Mouse (Mus musculus): ENCODE measurements around the gene Gap43. TPM values are rescaled to one million over a fixed set of nuclear protein-coding genes. Genes with fewer than 3 reads are reported as not detected.

The Gap43 gene
- polyA plus RNA-seq, 1 experiment from 2014 or later = 135 TPM

DNA sequence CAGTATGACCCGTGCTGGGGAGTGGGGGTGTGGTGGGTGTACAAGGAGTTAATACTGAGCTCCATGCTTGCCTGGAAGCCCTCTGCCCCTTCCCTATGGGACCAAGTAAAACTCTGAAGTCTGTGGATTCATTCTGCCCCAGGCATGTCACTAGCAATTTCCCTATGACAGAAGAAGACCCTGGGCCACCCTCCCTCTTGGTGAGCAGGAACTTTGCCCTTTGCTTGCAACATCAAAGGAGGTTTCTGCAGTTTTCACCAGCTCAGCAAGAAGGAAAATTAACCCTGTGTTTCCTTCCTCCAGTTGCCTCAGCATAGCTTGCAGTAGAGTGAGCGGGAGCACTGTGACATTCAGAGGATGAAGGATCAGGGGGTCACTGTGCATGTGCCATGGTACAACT, 3.8 kb downstream of the Gap43 start:
- Histone ChIP-seq H3K9me3 (no peaks in the 10 kb centered on the region), H3K27ac (replicated peaks) (0 out of 2 replicates have a peak overlapping the region, but pooled peaks have one; percentile 10), H3K4me3 (peak overlapping the region; percentile 2; the same call in 1 of the 2 replicates), H3K4me1 (peaks cover 62% of the 10 kb centered on the region), H3K36me3 (replicated peaks) (no peaks in the 10 kb centered on the region), H3K27me3 (replicated peaks; ENCODE audit: low read depth, poor library complexity, severe bottlenecking) (no peaks in the 10 kb centered on the region)
- 11% methylated on average over 2 of the region's 2 CpGs for WGBS
- DNase-seq (ENCODE audit: low spot score) = peak; percentile 80

GRCm38 (mm10) chr16:42332321-42332720, 8.1 kb downstream of the Gap43 start:
- no peak overlapping the region for H3K4me3 ChIP-seq
- H3K36me3 ChIP-seq (replicated peaks) = 0 out of 2 replicates have a peak, but pooled peaks cover 4% of the 10 kb centered on the region
- no peaks in the 10 kb centered on the region for H3K27me3 ChIP-seq (replicated peaks; ENCODE audit: low read depth, poor library complexity, severe bottlenecking)
- peak; percentile 48 for DNase-seq (ENCODE audit: low spot score)
- WGBS = 37% methylated on average over 4 of the region's 4 CpGs
- peaks cover 29% of the 10 kb centered on the region for H3K4me1 ChIP-seq
- H3K9me3 ChIP-seq = no peaks in the 10 kb centered on the region
- H3K27ac ChIP-seq (replicated peaks) = peak overlapping the region; percentile 40; the same call in 1 of the 2 replicates

GRCm38 (mm10) chr16:42326191-42326590, 14.3 kb downstream of the Gap43 start:
- H3K27me3 ChIP-seq (replicated peaks; ENCODE audit: low read depth, poor library complexity, severe bottlenecking) = no peaks in the 10 kb centered on the region
- H3K36me3 ChIP-seq (replicated peaks) = 0 out of 2 replicates have a peak, but pooled peaks cover 3% of the 10 kb centered on the region
- WGBS = 85% methylated on average over 2 of the region's 2 CpGs
- no peak overlapping the region for H3K4me3 ChIP-seq
- no peaks in the 10 kb centered on the region for H3K9me3 ChIP-seq
- DNase-seq (ENCODE audit: low spot score) = no peak
- H3K27ac ChIP-seq (replicated peaks) = no peak overlapping the region
- no peaks in the 10 kb centered on the region for H3K4me1 ChIP-seq

DNA sequence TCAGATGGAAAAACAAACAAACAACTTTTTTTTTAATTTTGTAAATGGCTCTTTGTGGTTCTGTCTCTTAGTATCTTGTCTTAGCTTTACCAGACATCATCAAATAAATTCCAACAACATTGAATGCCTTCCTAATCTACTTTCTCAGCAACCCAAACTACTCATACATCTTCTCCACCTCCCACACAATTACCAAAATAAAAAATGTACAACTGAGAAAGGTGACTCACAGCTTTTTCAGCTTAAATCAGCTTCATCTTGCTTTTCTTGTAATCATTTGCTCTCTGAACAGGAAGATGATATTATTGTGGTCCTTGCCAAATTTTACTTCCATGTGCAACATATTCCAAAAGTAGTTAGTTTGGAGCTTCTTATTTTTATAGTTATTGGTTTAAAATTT, 14.9 kb downstream of the Gap43 start:
- H3K4me1 ChIP-seq = no peaks in the 10 kb centered on the region
- no peak overlapping the region for H3K27ac ChIP-seq (replicated peaks)

DNA sequence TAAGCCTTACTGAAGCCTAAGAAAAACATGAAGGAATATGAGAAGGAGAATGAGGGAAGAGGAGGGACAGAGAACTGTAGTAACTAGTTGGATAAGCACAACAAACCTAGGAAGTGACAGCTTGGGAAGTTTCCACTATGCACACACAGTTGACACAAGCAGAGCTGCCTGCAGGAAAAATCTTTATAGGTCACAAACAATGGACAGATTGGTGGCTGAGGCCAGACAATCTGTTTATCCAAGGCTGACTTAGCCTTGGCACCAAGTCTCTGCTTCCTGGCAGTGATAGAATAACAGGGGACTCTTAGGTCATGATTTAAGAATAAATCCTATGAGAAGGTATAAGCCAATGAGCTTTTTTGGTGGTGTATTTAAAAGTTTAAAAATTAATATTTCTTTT, 20.6 kb downstream of the Gap43 start:
- Histone ChIP-seq H3K27ac (replicated peaks) (no peak overlapping the region), H3K36me3 (replicated peaks) (no peaks in the 10 kb centered on the region), H3K27me3 (replicated peaks; ENCODE audit: low read depth, poor library complexity, severe bottlenecking) (no peaks in the 10 kb centered on the region), H3K4me1 (no peaks in the 10 kb centered on the region), H3K4me3 (no peak overlapping the region), H3K9me3 (no peaks in the 10 kb centered on the region)
- no peak for DNase-seq (ENCODE audit: low spot score)

More for the DNA sequence above, 14.9 kb downstream of the Gap43 start:
- Histone ChIP-seq H3K36me3 (replicated peaks) (no peaks in the 10 kb centered on the region), H3K4me3 (no peak overlapping the region), H3K27me3 (replicated peaks; ENCODE audit: low read depth, poor library complexity, severe bottlenecking) (no peaks in the 10 kb centered on the region), H3K9me3 (no peaks in the 10 kb centered on the region)
- DNase-seq (ENCODE audit: low spot score) = no peak

- H3K36me3 ChIP-seq (replicated peaks) = no peaks in the 10 kb centered on the region
- H3K27ac ChIP-seq (replicated peaks) = no peak overlapping the region
- no peaks in the 10 kb centered on the region for H3K9me3 ChIP-seq
- no peak overlapping the region for H3K4me3 ChIP-seq
- no peaks in the 10 kb centered on the region for H3K4me1 ChIP-seq
- no peaks in the 10 kb centered on the region for H3K27me3 ChIP-seq (replicated peaks; ENCODE audit: low read depth, poor library complexity, severe bottlenecking)
- no peak for DNase-seq (ENCODE audit: low spot score)
- WGBS = 86% methylated on average over 5 of the region's 5 CpGs
Observed at GRCm38 (mm10) chr16:42319365-42319764, 21.1 kb downstream of the Gap43 start.

DNA sequence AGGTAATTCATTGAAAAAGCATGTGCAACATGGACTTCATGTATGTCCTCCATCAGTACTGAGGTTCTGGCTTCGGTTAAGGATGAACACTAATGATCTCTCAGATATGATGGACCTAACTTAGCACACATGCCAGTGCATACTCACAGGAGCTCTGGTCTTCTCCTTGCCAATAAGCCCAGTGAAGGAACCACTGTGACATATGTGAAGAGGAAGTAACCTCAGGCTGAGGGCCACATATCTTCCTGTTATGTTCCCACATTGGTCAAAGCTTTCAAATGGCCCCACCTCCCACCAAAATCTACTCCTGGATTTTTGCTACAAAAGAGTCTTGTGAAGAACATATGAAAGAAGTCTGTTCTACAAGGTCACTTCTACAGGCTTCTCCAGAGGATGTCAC, 28.3 kb downstream of the Gap43 start:
- Histone ChIP-seq H3K9me3 (no peaks in the 10 kb centered on the region), H3K27ac (replicated peaks) (no peak overlapping the region), H3K4me1 (peaks cover 17% of the 10 kb centered on the region), H3K4me3 (no peak overlapping the region), H3K27me3 (replicated peaks; ENCODE audit: low read depth, poor library complexity, severe bottlenecking) (no peaks in the 10 kb centered on the region), H3K36me3 (replicated peaks) (no peaks in the 10 kb centered on the region)
- 91% methylated on average over 1 of the region's 1 CpGs for WGBS
- DNase-seq (ENCODE audit: low spot score) = no peak

DNA sequence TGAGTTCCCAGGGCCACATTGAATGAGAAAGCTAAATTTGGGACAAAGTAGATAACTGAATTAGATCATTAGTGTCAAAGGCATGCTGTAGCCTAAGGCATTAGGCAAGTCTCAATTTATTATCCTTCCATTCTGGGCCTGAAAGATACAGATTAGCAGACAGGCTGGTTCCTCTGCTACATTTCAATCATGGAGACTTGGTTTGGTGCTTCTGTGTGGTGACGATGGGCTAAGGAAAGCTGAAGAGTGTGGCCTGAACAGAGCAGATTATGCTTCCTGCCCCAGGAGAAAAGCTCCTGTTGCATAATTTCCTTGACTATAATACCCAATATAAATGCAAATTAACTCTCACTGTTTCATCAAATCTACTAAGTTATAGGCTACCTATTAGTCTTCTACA, 31.7 kb downstream of the Gap43 start:
- Histone ChIP-seq H3K4me3 (no peak overlapping the region), H3K27me3 (replicated peaks; ENCODE audit: low read depth, poor library complexity, severe bottlenecking) (no peaks in the 10 kb centered on the region), H3K9me3 (no peaks in the 10 kb centered on the region), H3K36me3 (replicated peaks) (no peaks in the 10 kb centered on the region), H3K27ac (replicated peaks) (no peak overlapping the region), H3K4me1 (peaks cover 42% of the 10 kb centered on the region)
- no peak for DNase-seq (ENCODE audit: low spot score)
- WGBS = 79% methylated on average over 1 of the region's 1 CpGs

- peak overlapping the region; percentile 86 for H3K27ac ChIP-seq (replicated peaks)
- no peaks in the 10 kb centered on the region for H3K36me3 ChIP-seq (replicated peaks)
- DNase-seq (ENCODE audit: low spot score) = peak; percentile 79
- WGBS = 2% methylated on average over 14 of the region's 14 CpGs
- H3K4me1 ChIP-seq = peaks cover 50% of the 10 kb centered on the region
- H3K27me3 ChIP-seq (replicated peaks; ENCODE audit: low read depth, poor library complexity, severe bottlenecking) = no peaks in the 10 kb centered on the region
- H3K9me3 ChIP-seq = no peaks in the 10 kb centered on the region
- peak overlapping the region; percentile 54 for H3K4me3 ChIP-seq
Observed at GRCm38 (mm10) chr16:42305934-42306701, 34.3 kb downstream of the Gap43 start.

DNA sequence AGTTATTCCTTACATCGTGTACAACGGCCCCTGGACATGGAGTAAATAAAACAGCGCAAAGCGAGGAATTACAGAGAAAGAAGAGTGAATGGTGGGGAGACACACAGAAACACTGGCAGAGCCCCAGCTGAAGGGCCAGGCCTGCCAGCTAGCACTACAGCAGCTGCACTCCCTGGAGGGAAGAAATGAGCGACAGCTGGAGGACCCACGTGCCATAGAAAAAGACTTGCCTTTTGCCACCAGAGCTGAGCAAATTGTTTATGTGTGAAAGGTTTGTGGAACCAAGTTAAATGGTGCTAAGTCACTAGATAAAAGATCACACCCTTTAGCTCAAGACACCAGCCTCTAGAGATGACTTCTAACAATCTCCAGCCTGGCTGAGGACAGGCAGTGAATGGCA, 37.0 kb downstream of the Gap43 start:
- Histone ChIP-seq H3K27ac (replicated peaks) (peak overlapping the region; percentile 51; the same call in 1 of the 2 replicates), H3K36me3 (replicated peaks) (no peaks in the 10 kb centered on the region), H3K9me3 (no peaks in the 10 kb centered on the region), H3K27me3 (replicated peaks; ENCODE audit: low read depth, poor library complexity, severe bottlenecking) (no peaks in the 10 kb centered on the region), H3K4me3 (no peak overlapping the region), H3K4me1 (peaks cover 39% of the 10 kb centered on the region)
- no peak for DNase-seq (ENCODE audit: low spot score)
- 70% methylated on average over 6 of the region's 6 CpGs for WGBS

DNA sequence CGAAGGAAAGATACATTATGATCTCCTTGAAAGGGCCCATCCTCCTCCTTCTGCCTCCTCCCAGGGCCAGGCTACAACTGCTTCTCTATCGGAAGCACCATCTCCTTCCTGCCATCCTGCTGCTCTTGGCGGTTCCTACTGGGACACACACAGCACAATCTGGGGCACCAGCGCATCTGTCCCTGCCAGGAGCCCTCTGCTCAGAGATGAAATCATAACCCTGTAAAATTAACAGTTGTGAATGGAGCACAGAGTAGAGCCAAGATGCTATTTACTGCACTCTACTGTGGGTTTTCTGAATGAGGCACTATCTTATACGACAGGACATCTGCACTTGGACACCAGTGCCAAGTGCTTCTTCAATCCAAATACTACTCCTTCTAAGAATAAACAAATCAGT, 46.0 kb downstream of the Gap43 start:
- H3K4me3 ChIP-seq = no peak overlapping the region
- H3K27me3 ChIP-seq (replicated peaks; ENCODE audit: low read depth, poor library complexity, severe bottlenecking) = no peaks in the 10 kb centered on the region
- no peak overlapping the region for H3K27ac ChIP-seq (replicated peaks)
- peaks cover 14% of the 10 kb centered on the region for H3K36me3 ChIP-seq (replicated peaks)
- H3K9me3 ChIP-seq = no peaks in the 10 kb centered on the region
- no peaks in the 10 kb centered on the region for H3K4me1 ChIP-seq
- no peak for DNase-seq (ENCODE audit: low spot score)
- 89% methylated on average over 5 of the region's 5 CpGs for WGBS

DNA sequence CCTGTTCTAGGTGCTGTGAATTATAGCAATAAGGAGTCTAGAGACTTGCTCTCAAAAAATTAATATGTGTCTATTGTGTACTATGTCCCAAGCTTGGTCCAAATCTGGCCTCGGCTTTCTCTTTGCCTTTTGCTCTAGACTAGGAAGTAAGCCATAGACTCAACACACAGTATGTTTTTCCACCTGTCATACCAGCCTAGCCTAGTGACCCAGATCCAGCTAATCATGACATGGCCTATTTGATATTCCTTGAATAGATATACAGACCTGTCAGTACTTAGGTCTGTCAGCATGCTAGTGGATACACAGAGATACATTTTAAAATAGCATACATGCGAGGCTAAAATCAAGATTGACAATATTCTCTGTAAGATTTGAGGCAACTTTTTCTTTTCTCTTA, 46.4 kb downstream of the Gap43 start:
- Histone ChIP-seq H3K4me3 (no peak overlapping the region), H3K27ac (replicated peaks) (no peak overlapping the region), H3K27me3 (replicated peaks; ENCODE audit: low read depth, poor library complexity, severe bottlenecking) (no peaks in the 10 kb centered on the region), H3K4me1 (no peaks in the 10 kb centered on the region), H3K36me3 (replicated peaks) (peaks cover 14% of the 10 kb centered on the region), H3K9me3 (no peaks in the 10 kb centered on the region)
- no peak for DNase-seq (ENCODE audit: low spot score)
- WGBS = 87% methylated on average over 2 of the region's 2 CpGs

DNA sequence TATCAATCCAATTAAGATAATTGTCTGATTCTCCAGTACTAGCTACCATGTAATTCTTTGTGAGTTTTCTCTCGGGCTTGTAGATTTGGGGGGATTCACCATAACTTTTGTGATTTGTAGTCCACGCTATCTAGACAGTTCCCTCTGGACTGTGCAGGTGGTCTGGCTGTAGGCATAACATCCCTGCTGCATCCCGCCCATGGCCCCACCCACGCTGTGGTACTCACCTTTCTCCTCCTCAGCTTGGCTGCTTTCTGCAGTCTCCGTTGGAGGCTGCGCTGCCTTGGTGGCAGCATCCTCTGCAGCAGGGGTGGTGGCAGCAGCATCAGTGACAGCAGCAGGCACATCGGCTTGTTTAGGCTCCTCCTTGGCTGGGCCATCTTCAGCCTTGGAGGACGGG, 48.9 kb downstream of the Gap43 start:
- no peaks in the 10 kb centered on the region for H3K9me3 ChIP-seq
- H3K4me1 ChIP-seq = no peaks in the 10 kb centered on the region
- no peaks in the 10 kb centered on the region for H3K27me3 ChIP-seq (replicated peaks; ENCODE audit: low read depth, poor library complexity, severe bottlenecking)
- peaks cover 9% of the 10 kb centered on the region for H3K36me3 ChIP-seq (replicated peaks)
- no peak overlapping the region for H3K27ac ChIP-seq (replicated peaks)
- WGBS = 81% methylated on average over 8 of the region's 8 CpGs
- H3K4me3 ChIP-seq = no peak overlapping the region
- no peak for DNase-seq (ENCODE audit: low spot score)

Measured in embryonic facial prominence, embryonic 10.5 days (tissue).